Mouse (Mus musculus) hematopoietic stem cell, adult 5-6 weeks (primary cell): ENCODE measurements at regions not wholly inside any gene's neighbourhood (a gene's known extent, or its start where the extent isn't known, plus 50 kb on each side); places are given as distances from the start of the nearest gene placed in this dataset.
"Not testable (repeated sequence)": the region's sequence is repeated elsewhere in the genome, so short reads cannot be mapped to it uniquely, and the experiment has no call there.

Experiments used
- ATAC-seq, 2 experiments: fragments of 125-278 bp in 1 of 2; replicated peaks in 1 of 2; 2 replicates each; pipeline ENCODE4 v1.8.0; 2016 to 2017; ENCODE audit warnings: inconsistent platforms in 2 of 2, mild to moderate bottlenecking in 2 of 2, moderate number of reproducible peaks in 2 of 2, low read depth in 1 of 2, moderate TSS enrichment in 1 of 2; ENCODE audit not compliant: low FRiP score in 2 of 2, poor library complexity in 2 of 2, severe bottlenecking in 2 of 2, insufficient read depth in 1 of 2, low TSS enrichment in 1 of 2

GRCm38 (mm10) chr11:71285193-71285592 is 54.7 kb upstream of the Nlrp1b start:
- ATAC-seq = peak; percentile 66 to 86

- not testable (repeated sequence) for ATAC-seq
Measured at GRCm38 (mm10) chr11:71288243-71288642, 57.7 kb upstream of the Nlrp1b start.

DNA sequence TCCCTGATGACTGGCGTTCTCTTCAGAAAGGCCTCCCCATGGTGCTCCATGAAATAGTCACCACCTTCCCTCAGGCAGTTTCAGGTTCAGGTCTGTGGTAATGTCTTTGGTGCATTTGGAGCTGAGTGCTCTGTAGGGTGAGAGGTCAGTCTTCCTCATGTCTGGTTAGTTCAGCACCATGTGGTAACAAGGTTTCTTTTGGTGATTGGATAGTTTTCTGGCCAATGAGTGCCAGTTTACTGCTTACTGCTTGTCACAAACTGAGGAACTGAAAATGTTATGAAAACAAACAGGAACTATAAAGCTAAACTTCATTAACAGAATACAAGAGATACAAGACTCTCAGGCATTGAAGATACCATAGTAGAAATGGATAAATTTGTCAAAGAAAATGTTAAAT is 59.0 kb upstream of the Nlrp1b start:
- no peak for ATAC-seq

- ATAC-seq = no peak
Measured at GRCm38 (mm10) chr11:71299479-71299878, 68.9 kb upstream of the Nlrp1b start.

- 0 out of 4 replicates have a peak, but pooled peaks of 1 of the 2 experiments have one; percentile 27 for ATAC-seq
Measured at GRCm38 (mm10) chr11:71323439-71323838, 92.9 kb upstream of the Nlrp1b start.

DNA sequence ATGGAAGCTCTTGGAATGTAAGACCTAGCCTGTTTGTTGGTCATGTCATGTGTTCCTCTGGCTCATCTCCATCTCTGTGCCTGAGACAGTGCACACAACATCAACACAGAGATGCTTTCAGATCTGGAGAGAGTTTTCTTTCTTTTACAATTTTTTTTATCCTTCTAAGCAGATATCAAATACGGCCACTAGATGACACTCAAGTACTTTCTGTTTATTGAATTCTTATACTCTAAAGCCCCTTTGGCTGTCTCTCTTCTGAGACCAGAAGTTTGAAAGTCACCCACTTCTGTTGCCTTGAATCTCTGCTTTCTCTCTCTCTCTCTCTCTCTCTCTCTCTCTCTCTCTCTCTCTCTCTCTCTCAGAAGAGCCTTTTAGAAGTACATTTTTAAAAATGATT is 106.9 kb upstream of the Nlrp1b start:
- no peak for ATAC-seq

DNA sequence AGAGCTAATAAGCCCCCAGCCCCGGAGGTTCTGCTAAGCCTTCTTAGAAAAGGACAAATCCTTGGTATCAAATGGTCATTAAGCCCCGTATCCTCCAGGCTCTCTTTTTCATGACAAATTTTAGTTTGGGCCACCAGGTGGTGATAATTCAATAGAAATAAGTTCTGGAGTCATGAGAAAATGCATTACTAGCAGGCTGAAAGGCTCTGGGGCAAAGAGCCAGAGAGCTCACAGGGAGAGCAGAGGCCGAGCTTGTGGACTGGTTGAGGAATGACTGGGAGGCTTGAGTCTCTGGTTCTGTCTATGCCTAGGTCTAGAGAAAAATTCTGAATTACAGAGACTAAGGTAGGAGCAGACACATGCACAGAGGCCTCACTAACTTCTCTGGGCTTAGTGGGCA is 115.5 kb upstream of the Nlrp1b start:
- ATAC-seq = no peak

- no peak for ATAC-seq
Measured at GRCm38 (mm10) chr11:71357089-71357488, 126.6 kb upstream of the Nlrp1b start.

- ATAC-seq = no peak
Measured at GRCm38 (mm10) chr11:71360856-71361255, 130.3 kb upstream of the Nlrp1b start.

GRCm38 (mm10) chr11:71371871-71372270 is 141.3 kb upstream of the Nlrp1b start:
- ATAC-seq = no peak

DNA sequence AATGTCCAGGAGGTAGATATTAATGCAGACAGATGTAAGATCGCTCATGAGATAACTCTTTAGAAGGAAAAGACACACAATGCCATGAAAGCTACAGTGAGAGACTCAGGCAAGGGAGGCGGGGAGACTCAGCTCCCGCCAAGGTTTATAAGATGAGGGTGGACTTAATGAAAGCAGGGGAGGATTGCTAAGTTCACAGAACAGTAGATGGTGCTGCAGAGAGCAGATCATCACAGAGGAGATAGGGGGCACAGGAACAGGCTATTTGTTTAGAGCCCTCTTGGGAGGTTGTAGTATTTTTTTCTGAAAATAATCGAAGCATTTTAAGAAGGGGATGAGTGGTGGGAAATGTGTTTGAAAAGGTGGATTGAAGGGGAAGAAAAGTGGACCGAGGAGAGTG is 144.6 kb upstream of the Nlrp1b start:
- no peak for ATAC-seq

DNA sequence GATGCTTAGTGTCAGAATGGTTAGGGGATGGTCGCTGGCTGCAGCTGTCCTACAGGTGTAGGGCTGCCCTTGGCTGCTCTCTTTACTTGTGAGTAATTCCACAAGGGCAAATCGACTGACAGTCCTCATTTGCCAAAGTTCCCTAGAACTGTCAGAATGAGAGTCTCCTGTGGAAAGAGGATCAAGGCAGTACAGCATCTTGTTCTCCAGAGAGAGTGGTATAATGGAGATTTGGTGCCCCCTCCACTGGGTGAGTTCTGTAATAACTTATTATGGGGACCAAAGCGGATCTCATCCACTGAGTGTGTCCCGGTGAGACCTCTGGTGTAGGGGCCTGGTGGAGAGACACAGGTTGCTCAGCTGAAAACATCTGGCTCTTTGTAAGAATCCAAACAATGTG is 157.9 kb upstream of the Nlrp1b start:
- ATAC-seq = no peak

DNA sequence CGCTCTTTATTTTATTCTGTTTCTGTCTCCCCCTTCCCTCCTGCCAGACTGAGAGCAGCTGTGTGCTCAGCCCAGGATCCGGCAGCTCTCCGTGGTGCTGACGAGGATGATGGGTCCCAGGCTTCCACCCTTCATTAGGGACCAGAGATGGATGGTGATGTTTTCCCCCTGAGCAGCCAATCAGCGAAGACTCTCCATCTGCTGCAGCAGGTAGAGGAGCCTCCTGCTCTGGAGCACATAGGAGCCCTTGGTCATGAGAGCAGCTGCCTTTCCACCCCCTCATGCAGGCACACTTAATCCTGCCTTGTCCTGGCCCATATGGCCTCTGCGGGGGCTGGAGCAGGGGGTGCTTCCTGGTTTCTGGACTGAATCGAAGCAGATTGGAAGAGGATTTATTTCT is 159.1 kb upstream of the Nlrp1b start:
- ATAC-seq = no peak

- no peak for ATAC-seq
Measured at GRCm38 (mm10) chr11:71390151-71390550, 159.6 kb upstream of the Nlrp1b start.

GRCm38 (mm10) chr11:71390616-71391015 is 160.1 kb upstream of the Nlrp1b start:
- no peak for ATAC-seq

DNA sequence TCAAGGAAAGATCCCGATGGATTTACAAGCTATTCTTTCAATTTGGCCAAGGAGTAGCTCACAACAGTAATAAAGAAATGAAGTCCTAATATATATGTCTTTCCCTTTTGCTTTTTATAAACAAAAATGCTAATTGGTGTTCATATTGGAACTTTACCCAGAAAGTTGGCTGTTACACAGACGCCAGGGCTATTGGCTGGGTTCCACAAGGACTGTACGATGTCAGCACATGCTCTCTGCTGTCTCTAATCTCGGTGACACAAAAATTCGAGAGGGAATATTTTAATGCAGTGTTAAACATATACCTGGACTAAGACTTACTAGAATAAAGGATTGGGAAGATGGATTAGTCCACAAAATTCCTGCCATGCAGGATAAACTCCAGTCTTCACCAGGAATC is 162.9 kb upstream of the Nlrp1b start:
- ATAC-seq = no peak

- ATAC-seq = no peak
Measured at GRCm38 (mm10) chr11:71395023-71395422, 164.5 kb upstream of the Nlrp1b start.

DNA sequence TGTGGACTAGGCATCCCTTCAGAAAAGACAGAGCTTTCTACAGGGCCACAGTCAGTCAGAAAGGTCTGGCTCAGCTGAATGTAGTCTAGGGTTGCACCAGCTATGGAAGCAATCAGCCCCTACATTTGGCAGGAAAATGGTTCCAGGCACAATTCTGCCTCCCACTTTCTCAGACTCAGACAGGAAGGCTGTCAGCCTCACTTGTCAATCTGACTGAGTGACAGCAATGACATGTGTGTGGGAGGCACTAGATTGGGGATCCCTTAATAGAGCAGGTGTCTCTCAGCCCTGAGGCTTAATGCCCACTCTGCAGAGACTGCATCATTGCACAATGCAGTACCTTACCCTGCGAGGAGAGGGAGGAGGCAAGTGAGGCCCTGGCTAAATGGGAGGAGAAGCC is 165.1 kb upstream of the Nlrp1b start:
- ATAC-seq = no peak

GRCm38 (mm10) chr11:71400351-71400750 is 169.8 kb upstream of the Nlrp1b start:
- ATAC-seq = no peak
